Mouse (Mus musculus) layer of hippocampus, postnatal 25 days (tissue): Measurements from ENCODE around the gene Lrp5. TPM values are rescaled to one million over a fixed set of nuclear protein-coding genes. Genes with fewer than 3 reads are reported as not detected.

Experiments
- total RNA-seq, 2 experiments: library from RNA; stranded (reverse); gene quantifications; 2 replicates each; pipeline ENCODE4 v1.2.3; 2021

The Lrp5 gene
- total RNA-seq, 2 experiments from 2014 or later = 10.3 to 10.9 TPM

Other genes starting within 250 kb of the Lrp5 start
- 10 to 100 TPM; 79.6 to 91.7 TPM for gene Ppp6r3, start 110.8 kb downstream of the Lrp5 start, total RNA-seq
- 10 to 100 TPM; 28.3 to 28.6 TPM for gene 1810055G02Rik, start 21.7 kb upstream of the Lrp5 start, total RNA-seq
- gene Kmt5b, start 80.9 kb upstream of the Lrp5 start, total RNA-seq = 10 to 100 TPM; 51.6 to 55.2 TPM
- 10 to 100 TPM; 78.4 to 97.2 TPM for gene Chka, start 165.2 kb upstream of the Lrp5 start, total RNA-seq
- gene Tcirg1, start 220.6 kb upstream of the Lrp5 start, total RNA-seq = 10 to 100 TPM; 17.3 to 21.5 TPM
- 100 to 1,000 TPM; 134 to 151 TPM for gene Ndufs8, start 226.2 kb upstream of the Lrp5 start, total RNA-seq
- gene Aldh3b1, start 243.2 kb upstream of the Lrp5 start, total RNA-seq = 1 to 10 TPM; 3.5 to 4.4 TPM
- gene Unc93b1, start 248.6 kb upstream of the Lrp5 start, total RNA-seq = 10 to 100 TPM; 16.7 to 20.6 TPM